Mouse (Mus musculus): ENCODE results near the gene Tmem164. TPM values are rescaled to one million over a fixed set of nuclear protein-coding genes. Genes with fewer than 3 reads are reported as not detected.

The Tmem164 gene
- polyA plus RNA-seq, 1 experiment: 12.4 TPM

DNA sequence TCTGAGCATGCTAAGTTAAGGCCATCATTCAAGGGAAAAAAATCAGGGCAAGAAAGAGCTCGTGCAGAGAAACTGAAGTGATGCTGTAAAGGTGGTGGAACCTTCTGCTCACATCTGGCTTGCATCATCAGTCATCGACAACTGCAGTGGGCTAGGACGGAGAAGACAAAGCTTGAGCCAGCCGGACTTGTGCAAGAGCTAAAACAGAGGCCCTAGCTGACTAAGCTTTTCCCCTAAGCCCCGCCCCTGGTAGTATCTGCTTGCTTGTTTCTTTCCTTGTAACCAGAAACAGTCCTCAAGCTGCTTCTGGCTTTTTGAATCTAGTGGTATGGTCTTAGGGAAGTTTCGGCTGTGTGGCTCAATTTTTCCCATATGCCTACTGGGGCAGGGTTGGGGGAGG, 56.5 kb downstream of the Tmem164 start:
- TF ChIP-seq CTCF (IDR thresholded peaks at IDR 0.05; ENCODE audit: extremely low read depth, insufficient read length, insufficient replicate concordance, low read depth, low read length) (no peak), POLR2A (IDR thresholded peaks at IDR 0.05; ENCODE audit: low read depth, low read length) (no peak)
- Histone ChIP-seq H3K4me3 (ENCODE audit: low read depth, low read length) (no peak overlapping the region), H3K36me3 (ENCODE audit: control insufficient read depth, insufficient read depth, low read length) (peaks cover 5% of the 10 kb centered on the region), H3K27ac (ENCODE audit: insufficient read depth, low read depth, low read length) (no peak overlapping the region), H3K27me3 (ENCODE audit: control insufficient read depth, insufficient read depth, low read length) (no peaks in the 10 kb centered on the region), H3K4me1 (ENCODE audit: control insufficient read depth, insufficient read depth, insufficient read length, low read length) (peaks cover 4% of the 10 kb centered on the region; the same call in 1 of the 2 replicates)
- WGBS: 82% methylated on average over 6 of the region's 6 CpGs

DNA sequence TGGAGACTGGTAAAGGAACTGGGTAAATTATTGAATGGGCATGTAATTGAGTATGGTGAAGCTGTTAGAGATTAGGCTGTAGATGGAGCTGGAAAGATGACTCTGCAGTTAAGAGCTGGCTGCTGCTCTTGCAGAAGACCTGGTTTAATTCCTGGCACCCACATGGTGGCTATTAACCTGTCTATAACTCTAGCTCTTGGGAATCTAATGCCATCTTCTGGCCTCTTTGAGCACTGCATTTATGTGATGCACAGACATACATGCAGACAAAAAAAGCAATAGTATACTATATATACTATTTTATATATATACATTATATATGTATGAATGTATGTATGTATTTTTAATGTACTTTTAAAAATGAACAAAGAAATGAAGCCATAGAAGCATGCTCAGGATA, 66.2 kb downstream of the Tmem164 start:
- TF ChIP-seq POLR2A (IDR thresholded peaks at IDR 0.05; ENCODE audit: low read depth, low read length) (no peak), CTCF (IDR thresholded peaks at IDR 0.05; ENCODE audit: extremely low read depth, insufficient read length, insufficient replicate concordance, low read depth, low read length) (no peak)
- Histone ChIP-seq H3K4me3 (ENCODE audit: low read depth, low read length) (no peak overlapping the region), H3K27me3 (ENCODE audit: control insufficient read depth, insufficient read depth, low read length) (no peaks in the 10 kb centered on the region), H3K27ac (ENCODE audit: insufficient read depth, low read depth, low read length) (no peak overlapping the region), H3K36me3 (ENCODE audit: control insufficient read depth, insufficient read depth, low read length) (peaks cover 3% of the 10 kb centered on the region; the same call in 1 of the 2 replicates), H3K4me1 (ENCODE audit: control insufficient read depth, insufficient read depth, insufficient read length, low read length) (no peaks in the 10 kb centered on the region)

DNA sequence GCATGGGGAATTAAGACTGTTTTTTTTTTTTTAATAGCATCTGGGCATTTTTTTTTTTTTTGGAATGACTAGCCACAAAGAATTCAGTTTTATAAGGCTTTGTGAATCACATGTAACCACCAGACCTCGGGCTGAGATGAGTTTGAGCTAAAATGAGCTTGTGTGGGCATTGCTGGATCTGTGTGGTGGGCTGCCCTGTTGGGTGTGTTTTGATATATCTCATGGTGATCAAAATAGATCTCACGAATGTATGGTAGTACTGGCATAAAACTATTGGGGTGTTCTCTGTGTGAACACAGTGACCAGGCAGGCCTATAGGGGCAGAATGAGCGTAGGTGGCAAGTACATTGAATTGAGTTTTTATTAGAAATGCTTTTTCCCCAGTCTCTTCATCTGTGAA, 67.4 kb downstream of the Tmem164 start:
- Histone ChIP-seq H3K4me3 (ENCODE audit: low read depth, low read length) (no peak overlapping the region), H3K27ac (ENCODE audit: insufficient read depth, low read depth, low read length) (no peak overlapping the region), H3K4me1 (ENCODE audit: control insufficient read depth, insufficient read depth, insufficient read length, low read length) (no peaks in the 10 kb centered on the region), H3K36me3 (ENCODE audit: control insufficient read depth, insufficient read depth, low read length) (peaks cover 3% of the 10 kb centered on the region; the same call in 1 of the 2 replicates), H3K27me3 (ENCODE audit: control insufficient read depth, insufficient read depth, low read length) (no peaks in the 10 kb centered on the region)
- WGBS: 77% methylated on average over 3 of the region's 3 CpGs
- TF ChIP-seq POLR2A (IDR thresholded peaks at IDR 0.05; ENCODE audit: low read depth, low read length): no peak
- no peak for TF ChIP-seq CTCF (IDR thresholded peaks at IDR 0.05; ENCODE audit: extremely low read depth, insufficient read length, insufficient replicate concordance, low read depth, low read length)

- Histone ChIP-seq H3K4me3 (ENCODE audit: low read depth, low read length) (no peak overlapping the region), H3K27ac (ENCODE audit: insufficient read depth, low read depth, low read length) (no peak overlapping the region), H3K4me1 (ENCODE audit: control insufficient read depth, insufficient read depth, insufficient read length, low read length) (no peaks in the 10 kb centered on the region), H3K36me3 (ENCODE audit: control insufficient read depth, insufficient read depth, low read length) (peaks cover 3% of the 10 kb centered on the region; the same call in 1 of the 2 replicates), H3K27me3 (ENCODE audit: control insufficient read depth, insufficient read depth, low read length) (no peaks in the 10 kb centered on the region)
- 73% methylated on average over 4 of the region's 4 CpGs for WGBS
- no peak for TF ChIP-seq CTCF (IDR thresholded peaks at IDR 0.05; ENCODE audit: extremely low read depth, insufficient read length, insufficient replicate concordance, low read depth, low read length)
- TF ChIP-seq POLR2A (IDR thresholded peaks at IDR 0.05; ENCODE audit: low read depth, low read length): no peak
These were observed 69.6 kb downstream of the Tmem164 start for GRCm38 (mm10) chrX:142750775-142751174.

DNA sequence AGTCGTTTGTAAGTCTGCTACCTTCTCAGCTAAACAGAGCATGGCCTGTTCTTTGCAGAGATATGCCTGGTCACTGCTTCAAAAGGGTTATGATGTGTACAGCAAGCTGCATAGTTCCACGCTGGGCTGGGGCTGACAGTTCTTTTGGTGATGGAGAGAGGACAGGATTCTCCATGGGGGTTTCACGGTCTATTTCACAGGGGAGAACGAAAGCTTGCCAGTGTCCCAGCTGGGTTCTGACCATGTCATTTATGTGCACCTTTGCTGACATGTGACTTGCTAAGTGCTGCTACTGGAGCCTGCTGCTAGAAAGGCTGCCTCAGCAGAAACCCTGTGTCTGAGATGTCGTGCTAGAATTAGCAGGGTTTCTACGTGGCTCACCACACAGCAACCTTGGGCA, 74.3 kb downstream of the Tmem164 start:
- Histone ChIP-seq H3K4me1 (ENCODE audit: control insufficient read depth, insufficient read depth, insufficient read length, low read length) (no peaks in the 10 kb centered on the region), H3K4me3 (ENCODE audit: low read depth, low read length) (no peak overlapping the region), H3K27me3 (ENCODE audit: control insufficient read depth, insufficient read depth, low read length) (no peaks in the 10 kb centered on the region), H3K27ac (ENCODE audit: insufficient read depth, low read depth, low read length) (no peak overlapping the region), H3K36me3 (ENCODE audit: control insufficient read depth, insufficient read depth, low read length) (peaks cover 4% of the 10 kb centered on the region; the same call in 1 of the 2 replicates)
- 90% methylated on average over 6 of the region's 6 CpGs for WGBS
- TF ChIP-seq POLR2A (IDR thresholded peaks at IDR 0.05; ENCODE audit: low read depth, low read length) (no peak), CTCF (IDR thresholded peaks at IDR 0.05; ENCODE audit: extremely low read depth, insufficient read length, insufficient replicate concordance, low read depth, low read length) (no peak)

GRCm38 (mm10) chrX:142760415-142760814, 79.2 kb downstream of the Tmem164 start:
- Histone ChIP-seq H3K27ac (ENCODE audit: insufficient read depth, low read depth, low read length) (no peak overlapping the region), H3K27me3 (ENCODE audit: control insufficient read depth, insufficient read depth, low read length) (no peaks in the 10 kb centered on the region), H3K4me1 (ENCODE audit: control insufficient read depth, insufficient read depth, insufficient read length, low read length) (no peaks in the 10 kb centered on the region), H3K4me3 (ENCODE audit: low read depth, low read length) (no peak overlapping the region), H3K36me3 (ENCODE audit: control insufficient read depth, insufficient read depth, low read length) (peaks cover 7% of the 10 kb centered on the region; the same call in 1 of the 2 replicates)
- TF ChIP-seq CTCF (IDR thresholded peaks at IDR 0.05; ENCODE audit: extremely low read depth, insufficient read length, insufficient replicate concordance, low read depth, low read length) (no peak), POLR2A (IDR thresholded peaks at IDR 0.05; ENCODE audit: low read depth, low read length) (no peak)
- 91% methylated on average over 6 of the region's 6 CpGs for WGBS

- WGBS: 74% methylated on average over 7 of the region's 7 CpGs
- TF ChIP-seq POLR2A (IDR thresholded peaks at IDR 0.05; ENCODE audit: low read depth, low read length): no peak
- Histone ChIP-seq H3K27ac (ENCODE audit: insufficient read depth, low read depth, low read length) (no peak overlapping the region), H3K36me3 (ENCODE audit: control insufficient read depth, insufficient read depth, low read length) (peaks cover 7% of the 10 kb centered on the region; the same call in 1 of the 2 replicates), H3K27me3 (ENCODE audit: control insufficient read depth, insufficient read depth, low read length) (no peaks in the 10 kb centered on the region), H3K4me1 (ENCODE audit: control insufficient read depth, insufficient read depth, insufficient read length, low read length) (no peaks in the 10 kb centered on the region), H3K4me3 (ENCODE audit: low read depth, low read length) (no peak overlapping the region)
These were observed 82.1 kb downstream of the Tmem164 start for GRCm38 (mm10) chrX:142763337-142763736.

DNA sequence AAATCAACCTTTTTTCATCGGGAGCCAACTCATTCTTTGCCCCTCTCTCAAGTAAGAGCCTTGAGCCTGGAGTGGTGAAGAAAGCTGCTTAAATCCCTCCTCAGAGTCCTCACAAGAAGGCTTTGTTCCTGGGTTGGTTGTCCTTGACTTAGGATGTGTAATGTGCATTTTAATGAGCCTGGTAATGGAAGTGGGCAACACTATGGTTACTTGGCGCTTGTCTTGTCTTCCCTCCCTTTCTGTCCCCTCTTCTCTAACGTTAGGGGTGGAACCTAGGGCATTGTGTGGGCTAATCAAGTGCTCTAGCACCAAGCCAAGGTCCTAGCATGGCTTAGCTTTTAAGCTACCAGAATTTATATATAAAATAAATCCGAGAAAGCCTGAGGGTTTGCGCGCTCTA, 88.5 kb downstream of the Tmem164 start:
- no peak for TF ChIP-seq CTCF (IDR thresholded peaks at IDR 0.05; ENCODE audit: extremely low read depth, insufficient read length, insufficient replicate concordance, low read depth, low read length)
- no peak for TF ChIP-seq POLR2A (IDR thresholded peaks at IDR 0.05; ENCODE audit: low read depth, low read length)
- H3K27me3 ChIP-seq (ENCODE audit: control insufficient read depth, insufficient read depth, low read length): no peaks in the 10 kb centered on the region
- no peak overlapping the region for H3K4me3 ChIP-seq (ENCODE audit: low read depth, low read length)
- no peak overlapping the region for H3K27ac ChIP-seq (ENCODE audit: insufficient read depth, low read depth, low read length)
- WGBS: 89% methylated on average over 6 of the region's 6 CpGs
- H3K36me3 ChIP-seq (ENCODE audit: control insufficient read depth, insufficient read depth, low read length): 0 out of 2 replicates have a peak, but pooled peaks cover 6% of the 10 kb centered on the region
- H3K4me1 ChIP-seq (ENCODE audit: control insufficient read depth, insufficient read depth, insufficient read length, low read length): no peaks in the 10 kb centered on the region
